Mouse (Mus musculus) layer of hippocampus, adult 9-11 months (tissue): ENCODE measurements around the gene Olfr1351.
"Not testable (repeated sequence)": the region's sequence is repeated elsewhere in the genome, so short reads cannot be mapped to it uniquely, and the experiment has no call there.

Source experiments
- DNase-seq: peaks from one replicate; pipeline ENCODE4 v3.0.0; 2022

The Olfr1351 gene

GRCm38 (mm10) chr10:79012172-79012571 lies at the start of gene Olfr1351:
TSS of gene Olfr1351 (plus strand) at chr10:79012472.
- DNase-seq = no peak

- DNase-seq = not testable (repeated sequence)
Observed at GRCm38 (mm10) chr10:78963009-78963408, 49.3 kb upstream of the Olfr1351 start, which contains the start of gene Olfr1353. TSS of gene Olfr1353 (plus strand) at chr10:78963309.

GRCm38 (mm10) chr10:78980750-78981149 lies 31.5 kb upstream of the Olfr1351 start, which contains the start of gene Olfr1352:
TSS of gene Olfr1352 (plus strand) at chr10:78981050.
- DNase-seq = no peak

- no peak for DNase-seq
Observed at GRCm38 (mm10) chr10:79028441-79028840, 16.2 kb downstream of the Olfr1351 start, which contains the start of gene Olfr57. TSS of gene Olfr57 (plus strand) at chr10:79028741.

GRCm38 (mm10) chr10:79042457-79042856 lies 30.2 kb downstream of the Olfr1351 start:
- not testable (repeated sequence) for DNase-seq

GRCm38 (mm10) chr10:79057370-79057769 lies 45.1 kb downstream of the Olfr1351 start:
- not testable (repeated sequence) for DNase-seq
